Mouse (Mus musculus): ENCODE data around the gene Rnf26. TPM values are rescaled to one million over a fixed set of nuclear protein-coding genes. Genes with fewer than 3 reads are reported as not detected.

The Rnf26 gene
- polyA plus RNA-seq, 1 experiment from 2014 or later: 26.0 TPM

GRCm38 (mm10) chr9:44048541-44049380 is 64.6 kb downstream of the Rnf26 start:
- no peaks in the 10 kb centered on the region for H3K9me3 ChIP-seq (replicated peaks; ENCODE audit: control insufficient read depth, low read length, poor library complexity, severe bottlenecking)
- no peak overlapping the region for H3K9ac ChIP-seq (ENCODE audit: low read depth, low read length)
- 0 out of 2 replicates have a peak, but pooled peaks cover 6% of the 10 kb centered on the region for H3K4me1 ChIP-seq (ENCODE audit: control insufficient read depth, insufficient read depth, low read length)
- no peak overlapping the region for H3K27ac ChIP-seq (ENCODE audit: low read length)
- WGBS: 78% methylated on average over 15 of the region's 15 CpGs
- no peak overlapping the region for H3K4me2 ChIP-seq (ENCODE audit: low read length)
- H3K36me3 ChIP-seq (ENCODE audit: control insufficient read depth, insufficient read depth, low read length): no peaks in the 10 kb centered on the region
- peaks cover 11% of the 10 kb centered on the region for H3K27me3 ChIP-seq (ENCODE audit: control insufficient read depth, insufficient read depth, low read depth, low read length)
- no peak for ATAC-seq
- H3K4me3 ChIP-seq (ENCODE audit: low read depth, low read length): no peak overlapping the region

GRCm38 (mm10) chr9:44047571-44048490 is 65.5 kb downstream of the Rnf26 start:
- no peaks in the 10 kb centered on the region for H3K9me3 ChIP-seq (replicated peaks; ENCODE audit: control insufficient read depth, low read length, poor library complexity, severe bottlenecking)
- 82% methylated on average over 14 of the region's 14 CpGs for WGBS
- peaks cover 15% of the 10 kb centered on the region; the same call in 1 of the 2 replicates for H3K4me1 ChIP-seq (ENCODE audit: control insufficient read depth, insufficient read depth, low read length)
- no peak overlapping the region for H3K4me2 ChIP-seq (ENCODE audit: low read length)
- no peak overlapping the region for H3K4me3 ChIP-seq (ENCODE audit: low read depth, low read length)
- peaks cover 16% of the 10 kb centered on the region for H3K27me3 ChIP-seq (ENCODE audit: control insufficient read depth, insufficient read depth, low read depth, low read length)
- no peak overlapping the region for H3K9ac ChIP-seq (ENCODE audit: low read depth, low read length)
- H3K27ac ChIP-seq (ENCODE audit: low read length): no peak overlapping the region
- H3K36me3 ChIP-seq (ENCODE audit: control insufficient read depth, insufficient read depth, low read length): no peaks in the 10 kb centered on the region
- ATAC-seq: no peak

GRCm38 (mm10) chr9:44047071-44047470 is 66.2 kb downstream of the Rnf26 start:
- H3K9me3 ChIP-seq (replicated peaks; ENCODE audit: control insufficient read depth, low read length, poor library complexity, severe bottlenecking): no peaks in the 10 kb centered on the region
- H3K4me2 ChIP-seq (ENCODE audit: low read length): no peak overlapping the region
- no peak overlapping the region for H3K9ac ChIP-seq (ENCODE audit: low read depth, low read length)
- H3K4me1 ChIP-seq (ENCODE audit: control insufficient read depth, insufficient read depth, low read length): peaks cover 16% of the 10 kb centered on the region; the same call in 1 of the 2 replicates
- H3K36me3 ChIP-seq (ENCODE audit: control insufficient read depth, insufficient read depth, low read length): no peaks in the 10 kb centered on the region
- 59% methylated on average over 6 of the region's 6 CpGs for WGBS
- H3K4me3 ChIP-seq (ENCODE audit: low read depth, low read length): no peak overlapping the region
- peaks cover 16% of the 10 kb centered on the region for H3K27me3 ChIP-seq (ENCODE audit: control insufficient read depth, insufficient read depth, low read depth, low read length)
- ATAC-seq: no peak
- H3K27ac ChIP-seq (ENCODE audit: low read length): no peak overlapping the region

- Histone ChIP-seq H3K4me3 (ENCODE audit: low read depth, low read length) (no peak overlapping the region), H3K4me1 (ENCODE audit: control insufficient read depth, insufficient read depth, low read length) (peaks cover 16% of the 10 kb centered on the region; the same call in 1 of the 2 replicates), H3K9me3 (replicated peaks; ENCODE audit: control insufficient read depth, low read length, poor library complexity, severe bottlenecking) (no peaks in the 10 kb centered on the region), H3K9ac (ENCODE audit: low read depth, low read length) (no peak overlapping the region), H3K27ac (ENCODE audit: low read length) (no peak overlapping the region), H3K4me2 (ENCODE audit: low read length) (no peak overlapping the region), H3K27me3 (ENCODE audit: control insufficient read depth, insufficient read depth, low read depth, low read length) (peaks cover 16% of the 10 kb centered on the region), H3K36me3 (ENCODE audit: control insufficient read depth, insufficient read depth, low read length) (no peaks in the 10 kb centered on the region)
- no peak for ATAC-seq
- WGBS: 89% methylated on average over 12 of the region's 12 CpGs
Measured at GRCm38 (mm10) chr9:44046426-44046825, 66.9 kb downstream of the Rnf26 start.

- H3K27me3 ChIP-seq (ENCODE audit: control insufficient read depth, insufficient read depth, low read depth, low read length): peaks cover 16% of the 10 kb centered on the region
- ATAC-seq: no peak
Measured at GRCm38 (mm10) chr9:44045884-44046272, 67.4 kb downstream of the Rnf26 start.

More at GRCm38 (mm10) chr9:44045884-44046272, 67.4 kb downstream of the Rnf26 start:
- Histone ChIP-seq H3K27ac (ENCODE audit: low read length) (no peak overlapping the region), H3K9ac (ENCODE audit: low read depth, low read length) (no peak overlapping the region), H3K9me3 (replicated peaks; ENCODE audit: control insufficient read depth, low read length, poor library complexity, severe bottlenecking) (no peaks in the 10 kb centered on the region), H3K4me3 (ENCODE audit: low read depth, low read length) (no peak overlapping the region), H3K36me3 (ENCODE audit: control insufficient read depth, insufficient read depth, low read length) (no peaks in the 10 kb centered on the region), H3K4me1 (ENCODE audit: control insufficient read depth, insufficient read depth, low read length) (peaks cover 16% of the 10 kb centered on the region; the same call in 1 of the 2 replicates), H3K4me2 (ENCODE audit: low read length) (no peak overlapping the region)
- 86% methylated on average over 5 of the region's 5 CpGs for WGBS

Other genes starting within 250 kb of the Rnf26 start
- gene Thy1, start 70.1 kb downstream of the Rnf26 start, polyA plus RNA-seq (2015; fragmentation: Nextera tagmentation; extraction: Ambion mirVana): 2.9 and 6.4 TPM in 2 replicates
- gene Usp2, start 46.5 kb downstream of the Rnf26 start, polyA plus RNA-seq (2015; fragmentation: Nextera tagmentation; extraction: Ambion mirVana): 6.7 and 9.7 TPM in 2 replicates
- gene Mfrp, start 11.8 kb downstream of the Rnf26 start, polyA plus RNA-seq (2015; fragmentation: Nextera tagmentation; extraction: Ambion mirVana): 0.15 and 0.16 TPM in 2 replicates
- gene C1qtnf5, start 6.3 kb downstream of the Rnf26 start, polyA plus RNA-seq (2015; fragmentation: Nextera tagmentation; extraction: Ambion mirVana): 4.6 and 5.5 TPM in 2 replicates
- gene Gm49380, start within 50 bp of the Rnf26 start, polyA plus RNA-seq (2015; fragmentation: Nextera tagmentation; extraction: Ambion mirVana): 0.10 and 0.15 TPM in 2 replicates
- 9.6 and 10.5 TPM in 2 replicates for gene Mcam, start 21.0 kb upstream of the Rnf26 start, polyA plus RNA-seq (2015; fragmentation: Nextera tagmentation; extraction: Ambion mirVana)
- 21.7 and 26.5 TPM in 2 replicates for gene Cbl, start 120.5 kb upstream of the Rnf26 start, polyA plus RNA-seq (2015; fragmentation: Nextera tagmentation; extraction: Ambion mirVana)
- 1.5 TPM in 1 of 2 replicates, not detected in the other for gene Ccdc153, start 127.2 kb upstream of the Rnf26 start, polyA plus RNA-seq (2015; fragmentation: Nextera tagmentation; extraction: Ambion mirVana)
- 0.72 and 0.82 TPM in 2 replicates for gene Pdzd3, start 138.0 kb upstream of the Rnf26 start, polyA plus RNA-seq (2015; fragmentation: Nextera tagmentation; extraction: Ambion mirVana)
- gene Nlrx1, start 155.1 kb upstream of the Rnf26 start, polyA plus RNA-seq (2015; fragmentation: Nextera tagmentation; extraction: Ambion mirVana): 5.1 and 6.1 TPM in 2 replicates
- 29.7 and 33.9 TPM in 2 replicates for gene Abcg4, start 175.1 kb upstream of the Rnf26 start, polyA plus RNA-seq (2015; fragmentation: Nextera tagmentation; extraction: Ambion mirVana)
- gene Hinfp, start 192.2 kb upstream of the Rnf26 start, polyA plus RNA-seq (2015; fragmentation: Nextera tagmentation; extraction: Ambion mirVana): 28.7 and 30.0 TPM in 2 replicates
- 22.3 and 24.8 TPM in 2 replicates for gene C2cd2l, start 206.8 kb upstream of the Rnf26 start, polyA plus RNA-seq (2015; fragmentation: Nextera tagmentation; extraction: Ambion mirVana)
- gene Dpagt1, start 212.5 kb upstream of the Rnf26 start, polyA plus RNA-seq (2015; fragmentation: Nextera tagmentation; extraction: Ambion mirVana): 36.1 and 39.6 TPM in 2 replicates
- gene H2afx, start 221.2 kb upstream of the Rnf26 start, polyA plus RNA-seq (2015; fragmentation: Nextera tagmentation; extraction: Ambion mirVana): 112 and 124 TPM in 2 replicates
- 54.7 and 56.2 TPM in 2 replicates for gene Hmbs, start 230.7 kb upstream of the Rnf26 start, polyA plus RNA-seq (2015; fragmentation: Nextera tagmentation; extraction: Ambion mirVana)
- 40.6 and 45.6 TPM in 2 replicates for gene Vps11, start 248.2 kb upstream of the Rnf26 start, polyA plus RNA-seq (2015; fragmentation: Nextera tagmentation; extraction: Ambion mirVana)